Mouse (Mus musculus) thymus, postnatal 10 days (tissue): ENCODE results near the gene Arcn1.
"Not testable (repeated sequence)": the region's sequence is repeated elsewhere in the genome, so short reads cannot be mapped to it uniquely, and the experiment has no call there.

Experiments used
- DNase-seq, 2 experiments: peaks; one replicate each; pipeline ENCODE4 v3.0.0; 2021; ENCODE audit warnings: low spot score in 2 of 2

The Arcn1 gene

GRCm38 (mm10) chr9:44767101-44768028 lies at the start of gene Arcn1, which contains the start of gene Ift46:
Gene Arcn1 (minus strand): TSS chr9:44767845.
Gene Ift46 (plus strand): TSS chr9:44767908.
- DNase-seq = peak; percentile 75

DNA sequence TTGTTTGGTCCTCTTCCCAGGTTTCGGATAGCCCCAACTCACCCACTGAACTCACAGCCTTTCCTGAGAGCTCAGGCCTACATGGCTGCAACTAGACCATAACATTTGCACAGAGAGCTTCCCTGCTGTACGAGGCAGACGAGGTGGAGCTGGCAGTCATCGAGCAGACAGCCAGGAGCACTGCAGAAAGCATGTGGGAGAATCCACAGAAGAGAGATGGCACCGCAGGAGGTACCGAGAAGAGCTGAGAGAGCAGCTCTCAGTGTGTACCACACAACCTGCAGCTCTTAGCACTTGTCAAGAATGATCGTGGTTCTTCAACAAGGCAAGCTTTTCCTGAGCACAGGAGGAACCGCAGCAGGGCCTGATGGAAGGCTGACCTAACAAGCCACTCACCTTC lies 46.5 kb upstream of the Arcn1 start:
- DNase-seq = no peak

DNA sequence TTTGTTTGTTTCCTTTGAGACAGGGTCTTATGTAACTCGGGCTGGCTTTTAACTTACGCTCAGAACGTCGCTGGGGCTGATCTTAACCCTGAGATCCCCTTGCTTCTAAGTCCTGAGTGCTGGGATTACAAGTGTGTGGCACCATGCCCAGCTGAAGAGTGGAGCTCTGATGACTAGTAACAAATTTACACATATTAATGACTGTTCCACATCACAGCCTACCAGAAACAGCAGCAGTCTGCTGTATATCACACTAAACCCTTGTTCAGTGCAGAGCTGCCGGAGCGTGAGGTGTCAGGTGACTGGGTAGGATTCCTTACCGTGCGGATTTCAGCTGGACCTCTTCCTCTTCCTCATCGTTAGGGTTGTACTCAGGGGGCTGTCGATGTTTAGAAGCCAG lies 42.7 kb upstream of the Arcn1 start:
- DNase-seq = no peak

GRCm38 (mm10) chr9:44807778-44808177 lies 40.1 kb upstream of the Arcn1 start:
- no peak for DNase-seq

DNA sequence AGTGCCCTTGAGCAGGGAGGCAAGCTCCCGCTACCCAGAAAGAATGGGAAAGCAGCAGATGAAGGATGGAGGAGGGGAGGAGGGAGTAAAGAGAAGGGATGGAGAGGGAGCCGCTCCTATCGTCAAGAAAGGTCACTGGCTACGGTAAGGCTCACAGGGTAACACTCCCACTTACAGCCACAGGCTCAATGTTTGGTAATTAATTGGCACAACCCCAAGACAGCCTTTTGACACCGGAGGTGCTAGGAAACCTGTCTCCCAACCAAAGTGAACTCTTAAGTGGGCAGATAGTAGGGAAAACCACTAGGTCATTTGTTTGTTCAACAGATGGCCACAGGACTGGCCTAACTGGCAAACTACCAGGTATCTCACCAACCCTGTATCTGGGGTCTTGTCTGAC lies 39.5 kb upstream of the Arcn1 start:
- DNase-seq = no peak

GRCm38 (mm10) chr9:44805536-44805935 lies 37.9 kb upstream of the Arcn1 start:
- no peak for DNase-seq

DNA sequence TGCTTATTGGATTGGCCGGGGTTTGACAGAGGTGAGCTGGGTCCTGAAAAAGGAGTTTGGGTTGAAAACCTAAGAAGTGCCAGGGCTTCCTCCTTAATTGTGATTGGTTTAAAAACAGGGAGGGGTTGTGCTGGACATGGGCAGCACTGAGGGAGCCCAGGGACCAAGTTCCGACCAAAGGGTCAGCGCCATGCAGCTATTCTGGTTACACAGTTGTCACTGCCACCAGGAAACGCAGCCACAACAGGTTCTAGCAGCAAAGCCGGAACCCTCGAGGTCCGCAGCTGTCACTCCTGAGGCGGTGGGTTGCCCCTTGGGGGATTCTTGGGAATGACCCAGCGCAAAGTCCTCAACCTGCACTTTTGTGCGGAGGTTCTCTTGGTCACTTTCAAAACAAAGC lies 37.0 kb upstream of the Arcn1 start:
- no peak for DNase-seq

- no peak for DNase-seq
These were observed 35.3 kb upstream of the Arcn1 start, which contains the start of gene Ttc36 for GRCm38 (mm10) chr9:44802808-44803450. Gene Ttc36 (minus strand): TSS chr9:44803072.

DNA sequence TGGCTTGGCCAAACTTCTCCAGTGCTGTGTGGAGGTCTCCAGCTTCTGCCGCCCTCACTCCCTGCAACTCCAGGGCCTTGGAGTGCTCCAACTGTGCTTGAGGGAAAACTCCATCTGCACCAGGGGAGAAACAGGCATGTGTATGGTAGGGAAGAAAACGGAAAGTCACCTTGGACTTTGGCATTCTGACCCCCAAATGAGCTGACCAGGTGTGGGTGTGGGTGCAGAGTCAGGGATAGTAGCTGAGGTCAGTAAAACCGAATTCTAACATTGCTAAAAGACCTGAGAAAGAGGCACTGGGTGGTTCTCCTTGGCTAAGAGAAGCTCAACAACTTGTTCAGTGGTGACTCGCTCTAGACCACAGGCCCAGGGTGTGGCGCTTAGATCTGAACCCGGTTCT lies 34.0 kb upstream of the Arcn1 start:
- DNase-seq = no peak

GRCm38 (mm10) chr9:44799958-44800324 lies 32.3 kb upstream of the Arcn1 start:
- DNase-seq = no peak

GRCm38 (mm10) chr9:44799102-44799957 lies 31.7 kb upstream of the Arcn1 start, which contains the start of gene Tmem25:
Gene Tmem25 (minus strand): TSS chr9:44799307.
- DNase-seq = peak; percentile 47 to 49

- no peak for DNase-seq
These were observed 30.7 kb upstream of the Arcn1 start for GRCm38 (mm10) chr9:44798298-44798697.

- no peak for DNase-seq
These were observed 25.2 kb upstream of the Arcn1 start for GRCm38 (mm10) chr9:44792842-44793241.

DNA sequence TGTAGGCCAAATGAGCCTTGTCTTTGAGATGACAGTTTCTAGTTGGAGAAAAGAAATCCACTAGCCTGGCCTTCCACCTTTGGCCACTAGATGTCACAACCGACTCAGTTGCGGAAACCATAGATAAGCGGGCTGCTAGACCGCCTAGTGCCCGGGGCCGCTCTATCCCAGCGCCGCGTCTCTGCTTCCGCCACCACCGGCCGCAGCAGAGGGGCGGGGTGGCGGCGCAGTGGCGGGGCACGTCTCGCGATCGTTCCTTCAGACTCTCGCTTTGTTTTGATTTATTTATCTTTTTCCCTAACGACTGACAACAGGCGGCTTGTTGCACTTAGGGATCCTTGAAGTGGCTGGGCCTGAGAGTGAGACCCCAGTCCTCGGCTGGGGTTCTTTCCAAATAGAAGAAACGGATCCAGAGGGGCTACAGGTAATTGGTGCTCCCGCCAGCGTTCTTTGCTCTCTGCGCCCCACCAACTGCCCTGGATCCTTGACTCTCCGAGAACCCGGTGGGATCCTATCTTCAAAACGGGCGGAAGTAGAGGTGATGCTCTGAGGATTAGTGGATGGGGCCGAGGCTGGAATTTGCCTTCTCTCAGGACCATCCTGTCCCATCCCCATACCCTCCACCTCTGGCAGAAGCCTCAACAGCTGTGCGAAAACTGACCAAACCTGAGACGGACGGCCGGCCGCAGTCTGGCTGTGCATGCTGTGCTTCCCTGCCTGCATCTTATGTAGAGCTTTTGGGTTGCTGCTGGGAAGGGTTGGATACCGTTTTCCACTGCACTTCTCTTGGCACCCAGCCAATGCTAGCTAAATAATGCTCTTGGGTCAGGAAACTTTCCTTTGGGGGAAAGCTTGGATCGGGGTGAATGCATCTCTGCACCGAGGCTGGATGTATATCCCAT lies 5.4 kb upstream of the Arcn1 start:
- DNase-seq = peak; percentile 86 to 92

GRCm38 (mm10) chr9:44772392-44772749 lies 4.7 kb upstream of the Arcn1 start:
- DNase-seq = no peak

GRCm38 (mm10) chr9:44771376-44771775 lies 3.7 kb upstream of the Arcn1 start:
- DNase-seq = no peak

DNA sequence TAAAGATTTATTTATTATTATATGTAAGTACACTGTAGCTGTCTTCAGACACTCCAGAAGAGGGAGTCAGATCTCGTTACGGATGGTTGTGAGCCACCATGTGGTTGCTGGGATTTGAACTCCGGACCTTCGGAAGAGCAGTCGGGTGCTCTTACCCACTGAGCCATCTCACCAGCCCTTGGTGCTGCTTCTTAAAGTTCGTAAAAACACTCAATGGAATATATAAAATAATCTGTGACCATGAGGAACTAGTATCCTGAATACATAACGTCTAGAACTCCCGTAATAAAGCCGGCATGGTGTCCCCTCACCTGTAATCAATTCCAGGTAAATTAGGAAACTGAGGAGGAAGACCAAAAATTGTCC lies 367 bp upstream of the Arcn1 start:
- DNase-seq = not testable (repeated sequence)

DNA sequence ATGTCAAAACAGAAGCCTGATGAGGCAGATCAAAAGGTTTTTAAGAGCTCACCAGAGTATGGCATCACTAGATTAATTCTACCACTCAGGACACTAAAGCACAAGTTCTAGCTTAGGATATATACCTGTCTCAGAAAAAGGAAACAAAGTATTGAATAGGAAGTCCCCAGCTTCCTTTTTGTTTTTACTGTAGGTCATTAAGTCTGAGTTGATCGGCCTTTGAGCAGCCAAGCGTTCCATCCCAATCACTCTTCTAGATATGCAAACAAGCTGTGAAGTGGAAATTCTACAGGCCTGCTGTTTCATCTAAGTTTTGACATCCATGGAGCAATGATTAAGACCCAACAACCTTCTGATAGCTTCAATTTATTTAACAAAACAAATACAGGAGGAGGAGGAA lies 6.8 kb downstream of the Arcn1 start:
- DNase-seq = no peak

DNA sequence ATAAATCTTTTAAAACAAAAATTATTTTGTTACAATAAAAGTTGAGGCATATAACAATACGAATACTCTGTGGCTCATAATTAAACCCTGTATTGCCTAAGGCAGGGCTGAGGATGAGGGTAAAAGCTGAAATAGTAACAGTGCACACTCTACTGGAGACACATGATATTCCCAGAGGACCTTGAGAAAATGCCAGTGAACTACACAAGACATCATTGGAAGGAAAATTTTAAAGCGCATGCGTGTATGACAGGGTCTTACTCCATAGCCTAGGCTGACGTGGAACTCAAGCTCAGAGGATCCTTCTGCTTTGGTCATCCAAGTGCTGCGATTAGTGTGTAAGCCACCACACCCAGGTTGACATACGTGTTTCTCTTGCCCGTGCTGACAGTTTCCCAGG lies 19.2 kb downstream of the Arcn1 start:
- DNase-seq = no peak

- DNase-seq = no peak
These were observed 20.3 kb downstream of the Arcn1 start for GRCm38 (mm10) chr9:44747341-44747740.

- no peak for DNase-seq
These were observed 21.0 kb downstream of the Arcn1 start for GRCm38 (mm10) chr9:44746666-44747065.
